Mouse (Mus musculus): ENCODE measurements around the gene Fam173b. TPM values are rescaled to one million over a fixed set of nuclear protein-coding genes. Genes with fewer than 3 reads are reported as not detected.
"Not testable (repeated sequence)": the region's sequence is repeated elsewhere in the genome, so short reads cannot be mapped to it uniquely, and the experiment has no call there.

Gene Fam173b
- total and polyA plus RNA-seq, 3 experiments: 24.5 to 33.8 (median 32.1) TPM

- no peak overlapping the region for H3K4me3 ChIP-seq (replicated peaks in 1 of 3; ENCODE audit: low read depth in 2 of 3, low read length in 2 of 3, poor library complexity in 1 of 3)
- no peak for DNase-seq (ENCODE audit: extremely low read depth)
- H3K4me2 ChIP-seq (ENCODE audit: insufficient read depth, low read depth, poor library complexity, severe bottlenecking): no peak overlapping the region
- dilution Hi-C loops (cut with MboI; ENCODE audit: extremely low pct_ligation_motif_present, extremely low pct_unique_long_range_greater_than_20kb, low sequenced_read_pairs): no loop called here
- no peak overlapping the region for H3K27ac ChIP-seq (ENCODE audit: insufficient read depth, low read depth)
- no peaks in the 10 kb centered on the region for H3K9me3 ChIP-seq (replicated peaks; ENCODE audit: low read length)
- in situ Hi-C loops (cut with MboI; ENCODE audit: low pct_ligation_motif_present, low pct_unique_long_range_greater_than_20kb, low sequenced_read_pairs): no loop called here
- H3K4me1 ChIP-seq (ENCODE audit: control insufficient read depth in 1 of 2, insufficient read depth in 2 of 2): peaks cover 0 to 16% of the 10 kb centered on the region in 2 experiments; a peak in 2 of 4 replicates
- no peaks in the 10 kb centered on the region for H3K36me3 ChIP-seq (replicated peaks in 1 of 2; ENCODE audit: control insufficient read depth in 1 of 2, insufficient read depth in 1 of 2, low read length in 1 of 2)
- TF ChIP-seq CTCF (conservative IDR thresholded peaks at IDR 0.05 in 1 of 2, IDR thresholded peaks at IDR 0.05 in 1 of 2; ENCODE audit: low read depth in 2 of 2, low read length in 2 of 2): no peak
- no peak for TF ChIP-seq BHLHE40 (IDR thresholded peaks at IDR 0.05; ENCODE audit: low read depth, low read length)
- TF ChIP-seq RAD21 (IDR thresholded peaks at IDR 0.05; ENCODE audit: low read depth, low read length): no peak
- no peak for TF ChIP-seq SIN3A (IDR thresholded peaks at IDR 0.05; ENCODE audit: low read length)
- TF ChIP-seq MAX (IDR thresholded peaks at IDR 0.05; ENCODE audit: low read length): no peak
- no peak for TF ChIP-seq EP300 (IDR thresholded peaks at IDR 0.05; ENCODE audit: low read length)
- no peak for TF ChIP-seq MAFK (IDR thresholded peaks at IDR 0.05; ENCODE audit: insufficient replicate concordance, low read length)
- no peak for TF ChIP-seq ZNF384 (IDR thresholded peaks at IDR 0.05; ENCODE audit: low read depth, low read length)
- TF ChIP-seq E2F4 (IDR thresholded peaks at IDR 0.05; ENCODE audit: insufficient replicate concordance, low read depth, low read length): no peak
- TF ChIP-seq ELF1 (IDR thresholded peaks at IDR 0.05; ENCODE audit: low read depth, low read length): no peak
- TF ChIP-seq HCFC1 (IDR thresholded peaks at IDR 0.05; ENCODE audit: low read depth, low read length): no peak
- TF ChIP-seq JUN (IDR thresholded peaks at IDR 0.05; ENCODE audit: insufficient read depth, low read depth, low read length): no peak
- no peak for TF ChIP-seq ETS1 (conservative IDR thresholded peaks at IDR 0.05; ENCODE audit: low read depth, low read length)
- no peak for TF ChIP-seq USF1 (IDR thresholded peaks at IDR 0.05; ENCODE audit: low read depth, low read length)
- H3K9ac ChIP-seq (ENCODE audit: insufficient read depth, low read depth): no peak overlapping the region
- H3K79me2 ChIP-seq (replicated peaks; ENCODE audit: control insufficient read depth, extremely low read depth, insufficient read depth, poor library complexity, severe bottlenecking): no peaks in the 10 kb centered on the region
- H3K27me3 ChIP-seq (replicated peaks): no peaks in the 10 kb centered on the region
Observed at GRCm38 (mm10) chr15:31576076-31576475, 25.6 kb upstream of the Fam173b start.

GRCm38 (mm10) chr15:31581086-31581485 is 20.6 kb upstream of the Fam173b start:
- in situ Hi-C loops (cut with MboI; ENCODE audit: low pct_ligation_motif_present, low pct_unique_long_range_greater_than_20kb, low sequenced_read_pairs): loop anchor here (10.0 kb wide), 1 partner anchor 46 kb away; the partner anchor contains the start of gene March6
- H3K9me3 ChIP-seq (replicated peaks; ENCODE audit: low read length); H3K27ac ChIP-seq (ENCODE audit: insufficient read depth, low read depth); H3K4me3 ChIP-seq (replicated peaks in 1 of 3; ENCODE audit: low read depth in 2 of 3, low read length in 2 of 3, poor library complexity in 1 of 3); H3K79me2 ChIP-seq (replicated peaks; ENCODE audit: control insufficient read depth, extremely low read depth, insufficient read depth, poor library complexity, severe bottlenecking); H3K36me3 ChIP-seq (replicated peaks in 1 of 2; ENCODE audit: control insufficient read depth in 1 of 2, insufficient read depth in 1 of 2, low read length in 1 of 2); dilution Hi-C loops (cut with MboI; ENCODE audit: extremely low pct_ligation_motif_present, extremely low pct_unique_long_range_greater_than_20kb, low sequenced_read_pairs); H3K27me3 ChIP-seq (replicated peaks); H3K4me2 ChIP-seq (ENCODE audit: insufficient read depth, low read depth, poor library complexity, severe bottlenecking); H3K9ac ChIP-seq (ENCODE audit: insufficient read depth, low read depth); DNase-seq (ENCODE audit: extremely low read depth): not testable (repeated sequence)
- H3K4me1 ChIP-seq (ENCODE audit: control insufficient read depth in 1 of 2, insufficient read depth in 2 of 2): peaks cover 10 to 19% of the 10 kb centered on the region in 2 experiments; a peak in 3 of 4 replicates

Data from CH12.LX (cell line).